Mouse (Mus musculus): ENCODE data around the gene Pxmp4. TPM values are rescaled to one million over a fixed set of nuclear protein-coding genes. Genes with fewer than 3 reads are reported as not detected.

The Pxmp4 gene
- total RNA-seq, 2 experiments from 2014 or later = 11.4 to 13.2 TPM

DNA sequence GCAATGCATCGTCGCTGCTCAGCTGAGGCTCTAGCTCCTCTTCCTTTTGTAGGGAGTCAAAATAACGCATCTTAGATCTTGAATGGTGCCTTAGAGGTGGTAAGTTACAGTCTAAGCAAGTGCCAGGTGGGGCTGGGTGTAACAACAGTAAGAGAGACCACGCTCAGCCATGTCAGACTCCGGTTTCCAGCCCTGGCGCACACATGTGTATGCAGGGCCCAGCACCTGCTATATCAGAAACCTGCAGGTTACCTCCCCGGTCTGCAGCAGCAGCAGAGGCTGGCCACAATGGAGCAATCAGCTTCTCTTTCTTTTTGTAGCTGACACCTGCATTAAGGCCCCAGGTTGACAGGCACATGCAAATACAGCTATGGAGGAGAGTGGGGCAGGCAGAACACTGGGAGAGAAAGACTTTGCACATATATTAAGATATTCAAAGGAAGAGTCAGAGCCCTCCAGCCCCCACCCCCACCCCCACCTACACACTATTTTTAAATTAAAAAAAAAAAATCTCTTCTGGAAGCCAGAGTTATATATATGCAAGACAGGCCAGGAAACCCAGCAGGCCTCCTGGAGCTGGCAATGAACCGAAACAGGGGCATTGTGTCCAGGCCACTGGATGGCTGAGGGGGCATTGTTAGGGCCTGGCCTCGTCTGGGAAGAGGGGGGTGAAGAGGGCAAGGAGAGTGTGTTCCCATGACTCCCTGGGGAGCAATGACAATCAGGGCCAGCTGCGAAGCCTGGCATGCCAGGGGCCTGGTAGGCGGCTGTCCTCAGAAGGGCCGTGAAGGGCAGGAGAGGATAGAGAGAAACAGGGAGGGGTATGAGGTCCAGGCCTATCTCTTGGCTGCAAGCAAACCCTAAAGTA is 26.4 kb downstream of the Pxmp4 start:
- no peak for DNase-seq (ENCODE audit: extremely low spot score in 1 of 2, low spot score in 1 of 2)

DNA sequence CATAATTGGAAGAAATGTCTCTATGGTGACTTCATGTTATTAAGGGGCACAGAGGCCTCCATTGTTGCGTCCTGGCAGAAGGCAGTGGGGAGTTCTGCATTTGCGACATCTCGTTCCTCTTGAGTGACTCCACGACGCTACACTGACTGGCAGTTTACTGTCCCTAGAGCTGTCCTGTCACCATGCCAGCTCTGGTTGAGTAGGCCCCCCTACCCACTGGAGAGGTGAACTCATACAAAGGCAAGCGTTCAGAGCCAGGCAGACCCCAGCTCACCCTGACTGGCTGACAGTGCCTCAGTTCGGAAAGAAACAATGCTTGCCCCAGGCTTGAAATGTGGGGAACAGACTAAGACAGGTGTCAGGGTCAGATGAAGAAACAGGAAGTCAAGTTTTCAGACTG is 29.2 kb downstream of the Pxmp4 start:
- DNase-seq (ENCODE audit: extremely low spot score in 1 of 2, low spot score in 1 of 2) = no peak

DNA sequence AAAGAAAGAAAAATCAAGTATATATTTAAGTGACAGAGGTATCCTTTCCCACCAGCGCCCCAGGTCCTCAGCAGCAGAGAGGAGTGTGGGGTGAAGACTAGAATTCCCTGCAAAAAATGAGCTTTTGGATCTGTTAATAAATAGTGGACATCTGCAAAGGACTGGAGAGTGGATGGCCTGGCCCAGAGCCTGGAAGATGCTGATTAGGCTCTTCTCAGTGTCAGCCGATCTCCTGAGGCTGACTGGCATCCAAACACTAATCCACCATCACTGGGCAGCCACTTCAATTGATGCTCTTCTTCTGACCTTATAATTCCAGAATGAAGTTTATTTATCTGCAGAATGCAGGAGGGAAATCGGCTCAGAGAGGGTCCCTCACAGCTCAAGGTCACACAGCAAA is 30.5 kb downstream of the Pxmp4 start:
- no peak for DNase-seq (ENCODE audit: extremely low spot score in 1 of 2, low spot score in 1 of 2)

DNA sequence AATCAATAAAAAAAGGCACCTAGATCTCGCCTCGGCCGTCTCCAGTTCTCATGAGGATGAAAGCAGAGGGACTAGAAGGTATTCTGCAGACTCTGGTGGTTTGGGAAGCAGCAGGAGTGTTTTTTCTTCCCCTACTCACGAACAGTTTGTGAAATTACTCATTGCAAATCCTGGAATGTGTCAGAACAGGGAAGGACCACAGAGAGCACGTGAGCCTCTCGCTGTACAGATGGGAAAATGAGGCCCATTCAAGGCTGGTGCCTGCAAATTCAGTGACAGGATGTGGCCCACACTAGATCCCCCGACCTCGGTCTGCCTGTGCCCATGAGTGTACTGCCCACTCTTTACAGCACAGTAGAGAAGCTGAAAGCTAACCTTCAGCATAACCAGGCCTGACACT is 31.5 kb downstream of the Pxmp4 start:
- DNase-seq (ENCODE audit: extremely low spot score in 1 of 2, low spot score in 1 of 2) = no peak

DNA sequence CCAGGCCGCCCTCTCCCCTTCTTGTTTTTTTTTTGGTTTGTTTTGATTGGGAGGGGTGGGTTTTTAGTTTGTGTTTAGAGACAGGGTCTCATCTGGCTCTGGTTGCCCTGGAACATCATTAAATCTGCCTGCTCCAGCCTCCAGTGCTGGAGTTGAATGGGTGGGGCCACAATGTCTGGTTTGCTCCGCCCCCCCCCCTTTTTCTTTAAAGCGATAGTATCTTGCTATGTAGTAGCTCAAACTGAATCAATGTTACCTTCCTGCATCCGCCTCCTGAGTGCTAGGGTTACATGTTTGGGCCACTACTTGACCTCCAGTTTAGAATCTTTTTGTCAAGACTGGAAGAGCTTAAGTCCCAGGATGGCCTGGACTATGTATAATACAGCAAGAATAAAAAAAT is 32.2 kb downstream of the Pxmp4 start:
- no peak for DNase-seq (ENCODE audit: extremely low spot score in 1 of 2, low spot score in 1 of 2)

DNA sequence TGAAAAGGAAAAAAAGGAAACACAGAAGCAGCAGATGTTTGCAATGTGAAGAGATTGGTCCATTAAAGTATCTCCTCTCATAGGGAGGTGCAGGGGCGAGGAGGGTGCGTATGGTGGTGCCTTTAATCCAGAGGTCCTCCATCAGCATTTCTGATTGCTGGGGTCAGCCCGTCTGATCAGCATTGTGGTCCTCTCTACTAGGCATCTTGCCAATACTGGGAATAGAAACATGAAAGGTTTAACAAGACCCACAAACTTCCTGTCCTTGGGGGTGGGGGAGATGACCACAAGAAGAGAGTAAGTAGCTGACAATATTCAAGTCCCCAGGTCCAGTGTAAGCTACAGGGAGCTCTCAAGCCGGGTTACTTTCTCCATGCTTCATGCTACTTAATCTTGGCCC is 32.8 kb downstream of the Pxmp4 start:
- DNase-seq (ENCODE audit: extremely low spot score in 1 of 2, low spot score in 1 of 2) = no peak

DNA sequence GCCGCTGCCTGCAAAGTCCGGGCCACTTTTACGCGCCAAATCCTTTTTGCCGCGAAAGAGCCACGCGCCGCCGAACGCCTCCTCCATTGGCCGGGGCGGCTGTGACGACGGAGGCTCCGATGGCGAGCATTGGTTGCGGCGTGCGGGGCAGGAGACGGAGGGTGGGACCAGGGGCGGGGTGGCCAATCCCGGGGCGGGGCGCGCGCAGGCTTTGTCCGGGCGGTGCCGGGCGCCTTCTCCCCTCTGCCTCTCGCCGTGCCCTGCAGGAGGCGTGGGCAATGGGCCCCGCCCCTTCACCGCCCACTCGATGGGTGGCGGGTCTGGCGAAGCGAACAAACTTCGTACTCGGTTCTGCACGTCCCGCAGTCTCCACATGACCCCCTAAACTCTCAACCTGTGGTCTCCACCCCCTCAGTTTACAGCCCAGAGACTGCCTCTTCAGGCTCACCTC is 33.6 kb downstream of the Pxmp4 start, which contains the start of gene E2f1:
E2f1 (minus strand) TSS at position 57 of the 451 bp plus-strand sequence.
- DNase-seq (ENCODE audit: extremely low spot score in 1 of 2, low spot score in 1 of 2) = peak; percentile 83 to 85

DNA sequence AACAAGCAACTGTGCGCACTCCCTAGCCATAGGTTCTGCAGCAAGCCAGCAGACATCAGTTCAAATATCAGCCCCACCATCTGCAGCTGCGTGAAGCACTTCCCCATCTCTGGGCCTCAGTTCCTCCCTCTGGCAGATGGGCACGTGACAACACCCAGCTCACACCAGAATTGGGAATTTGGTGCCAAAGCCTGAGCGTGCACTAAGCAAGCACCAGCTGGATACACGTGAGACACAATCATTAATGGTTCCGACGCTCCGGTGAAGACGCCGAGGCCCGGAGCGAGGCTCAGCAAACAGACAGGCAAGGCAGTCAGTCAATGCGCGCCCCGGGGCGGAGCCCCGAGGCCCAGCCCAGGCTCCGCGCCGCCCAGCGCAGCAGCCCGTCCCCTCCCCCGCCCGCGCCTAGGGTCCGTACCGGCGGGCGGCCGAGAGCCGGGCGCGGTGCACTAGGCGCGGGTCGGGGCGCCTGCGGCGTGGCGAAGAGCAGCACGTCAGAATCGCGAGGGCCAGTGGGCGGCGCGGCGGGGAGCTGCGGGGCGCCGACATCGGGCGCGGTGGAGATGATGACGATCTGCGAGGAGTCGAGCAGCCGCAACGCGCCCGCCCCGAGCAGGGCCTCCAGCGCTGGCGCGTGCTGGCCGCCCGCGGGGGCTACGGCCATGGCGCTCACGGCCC is 34.3 kb downstream of the Pxmp4 start:
- DNase-seq (ENCODE audit: extremely low spot score in 1 of 2, low spot score in 1 of 2) = peak in 1 of 2 experiments; percentile 39

DNA sequence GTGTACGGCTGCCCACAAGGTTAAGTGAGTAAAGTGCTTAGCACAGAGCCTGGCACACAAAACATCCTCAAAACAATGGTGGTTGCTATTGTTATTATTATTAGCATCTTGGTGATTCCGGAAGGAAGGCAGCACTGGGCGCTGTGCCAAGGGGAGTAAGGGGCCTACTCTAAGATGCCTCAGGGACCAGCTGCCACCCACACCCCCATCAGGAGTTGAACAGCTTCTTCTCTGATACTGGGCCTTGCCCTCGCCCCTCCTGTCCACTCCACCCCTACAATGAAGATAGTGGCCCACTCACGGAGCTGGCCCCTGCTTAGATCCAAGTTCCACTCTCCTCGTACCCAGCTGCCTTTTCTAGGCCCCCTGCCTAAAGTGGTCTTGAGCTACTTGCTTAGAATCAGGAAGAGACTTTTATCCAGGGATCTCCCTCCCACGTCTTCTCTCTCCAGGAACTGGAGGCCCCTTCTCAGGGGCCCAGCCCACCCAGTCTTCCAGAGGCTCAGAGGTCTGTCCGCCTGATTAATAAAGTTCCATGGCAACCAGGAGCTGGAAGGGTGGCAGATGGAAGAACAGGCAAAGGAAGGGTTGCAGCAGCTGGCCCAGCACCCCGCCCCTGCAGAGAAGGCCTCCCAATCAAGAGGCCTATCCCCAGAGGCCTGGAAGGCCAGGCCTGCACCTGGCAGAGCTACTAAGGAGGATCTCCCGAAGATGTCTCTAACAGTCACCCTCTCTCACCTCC is 35.0 kb downstream of the Pxmp4 start:
- no peak for DNase-seq (ENCODE audit: extremely low spot score in 1 of 2, low spot score in 1 of 2)

DNA sequence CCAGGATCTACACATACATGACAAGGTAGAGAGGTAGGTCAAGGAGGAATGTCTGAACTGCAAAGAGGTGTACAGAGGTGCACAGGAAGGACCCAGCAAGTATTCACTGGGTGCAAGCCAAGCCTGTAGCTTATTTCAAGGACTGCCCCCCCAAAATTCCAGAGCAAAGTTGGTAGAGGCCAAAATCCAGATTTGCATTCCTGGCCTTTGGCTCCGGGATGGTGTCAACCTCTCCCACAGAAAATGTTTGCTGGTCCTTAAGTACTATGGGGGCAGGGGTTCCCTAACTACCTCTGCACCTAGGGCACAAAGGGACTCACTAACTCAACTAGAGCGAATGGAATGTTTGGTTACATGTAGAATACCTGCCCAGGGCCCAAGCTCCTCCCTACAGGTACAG is 35.7 kb downstream of the Pxmp4 start:
- DNase-seq (ENCODE audit: extremely low spot score in 1 of 2, low spot score in 1 of 2) = no peak

DNA sequence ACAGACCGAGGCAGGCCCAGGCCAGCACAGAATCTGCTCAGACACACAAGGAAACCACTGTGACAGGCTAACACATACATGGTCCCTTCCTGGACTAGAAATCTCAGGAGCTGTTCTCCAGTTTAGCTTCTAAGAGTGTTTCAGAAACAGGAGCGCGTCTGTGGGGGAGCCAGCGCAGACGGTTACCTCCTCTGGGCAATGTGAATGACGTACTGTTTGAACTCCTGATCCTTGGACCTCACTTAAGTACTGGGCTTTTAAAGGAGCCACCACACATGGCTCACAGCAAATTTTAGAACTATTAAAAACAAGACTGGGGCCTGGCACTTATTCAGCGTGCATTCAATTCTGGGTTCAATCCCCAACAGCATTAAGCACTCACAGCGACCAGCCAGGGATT is 36.9 kb downstream of the Pxmp4 start:
- no peak for DNase-seq (ENCODE audit: extremely low spot score in 1 of 2, low spot score in 1 of 2)

DNA sequence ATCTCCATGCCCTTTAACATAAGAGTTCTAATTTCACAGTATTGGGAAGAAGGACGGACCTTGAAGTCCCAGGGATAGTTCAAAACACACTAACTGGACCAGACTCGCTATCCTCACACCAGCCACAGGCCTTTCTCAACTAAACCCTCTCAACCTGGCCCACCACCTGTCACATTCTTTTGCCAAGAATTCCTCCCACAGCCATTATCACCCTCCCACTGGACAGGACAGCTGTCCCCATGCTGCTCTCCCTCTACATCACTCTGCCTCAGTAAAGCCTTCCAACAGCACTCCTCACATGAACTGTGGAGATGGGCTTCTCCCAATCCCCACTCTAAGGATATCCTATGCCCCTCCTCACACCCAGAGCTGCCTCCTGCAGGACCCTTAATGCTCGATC is 37.9 kb downstream of the Pxmp4 start:
- no peak for DNase-seq (ENCODE audit: extremely low spot score in 1 of 2, low spot score in 1 of 2)

DNA sequence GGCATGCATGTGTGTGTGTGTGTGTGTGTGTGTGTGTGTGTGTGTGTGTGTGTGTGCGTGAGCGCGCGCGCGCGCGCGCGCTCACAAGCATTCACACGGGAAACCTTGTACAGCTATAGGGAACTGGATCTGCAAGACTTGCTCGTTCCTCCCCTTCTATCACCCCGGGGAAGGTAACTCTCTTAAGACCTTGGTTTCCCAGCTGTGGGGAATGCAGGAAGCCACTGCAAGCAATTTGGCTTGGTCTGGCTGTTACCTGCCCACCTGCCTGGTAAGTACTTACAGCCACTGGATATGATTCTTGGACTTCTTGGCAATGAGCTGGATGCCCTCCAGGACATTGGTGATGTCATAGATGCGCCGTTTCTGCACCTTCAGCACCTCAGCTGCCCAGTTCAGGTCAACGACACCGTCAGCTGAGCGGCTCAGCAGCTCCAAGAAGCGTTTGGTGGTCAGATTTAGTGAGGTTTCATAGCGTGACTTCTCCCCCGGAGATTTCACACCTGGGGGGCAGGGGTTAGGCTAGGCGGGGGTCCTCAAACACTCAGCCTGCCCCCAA is 39.8 kb downstream of the Pxmp4 start:
- no peak for DNase-seq (ENCODE audit: extremely low spot score in 1 of 2, low spot score in 1 of 2)

DNA sequence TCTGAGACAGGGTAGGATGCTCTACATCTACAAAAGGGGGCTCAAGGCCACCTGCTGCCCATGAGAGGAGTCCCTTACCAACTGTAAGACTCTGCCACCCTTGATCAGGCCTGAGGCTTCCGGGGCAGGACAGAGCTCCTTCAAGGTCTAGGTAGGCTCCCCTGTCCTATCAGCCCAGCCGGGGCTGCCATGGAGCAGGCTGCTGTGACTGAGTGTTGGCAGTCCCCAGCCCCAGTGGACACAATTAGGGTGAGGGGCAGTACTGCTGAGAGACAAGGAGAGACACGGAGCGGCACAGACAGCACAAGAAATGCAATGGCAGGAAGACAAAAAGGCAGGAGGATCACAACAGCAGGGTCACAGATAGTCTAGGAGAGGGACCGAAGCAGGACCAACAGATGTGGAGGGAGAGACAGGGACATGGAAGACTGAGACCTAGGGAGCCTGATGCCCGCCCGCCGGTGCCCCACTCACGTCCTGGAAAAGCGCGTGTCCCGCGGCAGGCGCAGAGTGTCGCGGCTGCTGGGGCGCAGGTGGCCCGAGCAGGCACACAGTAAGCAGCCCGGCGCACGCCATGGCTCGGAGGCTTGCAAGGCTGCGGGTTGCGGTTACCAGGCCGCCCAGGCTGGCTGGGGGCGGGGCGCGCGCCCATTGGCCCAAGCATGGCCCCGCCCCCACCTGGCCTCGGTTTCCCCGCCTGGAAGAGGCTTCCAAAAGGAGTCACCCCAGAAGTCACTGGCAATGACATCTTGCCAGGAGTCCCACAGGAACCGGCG is 45.1 kb downstream of the Pxmp4 start, which contains the start of gene Necab3:
Necab3 (minus strand) TSS at position 627 of the 776 bp plus-strand sequence.
- peak in 1 of 2 experiments; percentile 56 for DNase-seq (ENCODE audit: extremely low spot score in 1 of 2, low spot score in 1 of 2)

DNA sequence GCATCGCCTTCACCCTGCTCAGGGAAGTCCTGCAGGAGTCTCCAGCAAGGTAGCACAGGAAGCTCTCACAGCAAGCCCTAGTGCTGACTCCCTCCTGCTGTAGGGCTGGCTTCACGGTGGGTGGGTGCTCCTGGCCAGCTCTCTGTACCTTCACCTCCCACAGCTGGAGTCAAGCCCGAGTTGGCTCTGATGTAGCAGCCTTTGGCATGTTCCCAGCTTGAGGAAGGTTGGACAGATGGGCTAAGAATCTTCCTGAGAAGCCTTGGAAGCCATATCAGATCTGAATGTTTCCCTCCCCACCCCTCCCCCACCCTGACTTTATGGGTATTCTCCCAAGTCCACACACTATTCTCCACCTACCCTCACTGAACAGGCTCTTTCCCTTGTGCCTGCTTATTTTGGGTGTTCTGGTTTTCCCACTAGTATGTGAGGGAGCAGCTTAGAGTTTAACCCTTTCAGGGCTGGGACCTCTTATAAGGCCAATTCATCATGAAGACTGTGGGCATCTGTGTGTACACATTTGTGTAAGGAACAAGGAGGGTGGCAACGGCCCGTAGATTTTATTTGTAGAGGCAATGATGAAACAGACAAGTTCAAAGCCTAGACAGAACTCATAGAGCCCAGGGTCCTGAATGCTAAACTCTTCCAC is 46.2 kb downstream of the Pxmp4 start:
- no peak for DNase-seq (ENCODE audit: extremely low spot score in 1 of 2, low spot score in 1 of 2)

DNA sequence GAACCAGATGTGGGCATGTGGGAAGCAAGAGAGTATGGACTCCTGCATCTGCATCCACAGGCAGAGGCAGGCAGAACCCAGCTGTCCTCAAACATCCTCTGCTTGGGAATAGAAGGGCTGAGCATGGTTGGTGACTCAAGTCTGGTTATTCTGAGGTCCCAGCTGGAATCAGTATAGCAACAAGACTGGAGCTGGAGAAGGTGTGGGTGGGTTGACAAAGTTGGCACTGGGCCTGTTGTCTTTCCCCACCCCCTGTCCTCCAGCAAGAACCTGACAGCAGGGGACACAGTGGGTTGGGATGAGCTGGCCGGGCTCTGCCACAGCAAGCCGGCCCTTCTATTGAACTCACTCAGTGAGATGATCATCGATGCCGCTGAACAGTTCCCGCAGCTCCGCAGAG is 48.3 kb downstream of the Pxmp4 start:
- no peak for DNase-seq (ENCODE audit: extremely low spot score in 1 of 2, low spot score in 1 of 2)

DNA sequence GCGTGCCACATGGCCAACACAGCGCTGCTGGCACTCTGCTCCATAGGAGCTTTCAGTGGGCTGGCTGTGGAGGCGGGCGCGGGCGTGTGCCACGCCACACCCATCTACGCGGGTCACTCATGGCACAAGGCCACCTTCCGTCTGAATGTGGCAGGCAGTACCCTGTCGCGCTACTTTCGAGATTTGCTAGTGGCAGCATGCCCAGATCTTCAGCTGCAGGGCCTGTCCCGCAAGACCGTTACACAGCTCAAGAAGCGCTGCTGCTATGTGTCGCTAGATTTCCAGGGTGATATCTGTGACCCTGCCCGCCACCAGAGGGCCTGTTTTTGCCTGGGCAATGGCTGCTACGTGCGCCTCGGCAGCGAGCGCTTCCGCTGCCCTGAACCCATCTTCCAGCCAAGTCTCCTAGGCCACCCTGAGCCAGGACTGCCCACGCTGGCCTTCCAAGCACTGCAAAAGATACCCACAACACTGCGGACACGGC is 51.0 kb downstream of the Pxmp4 start:
- peak in 1 of 2 experiments; percentile 53 for DNase-seq (ENCODE audit: extremely low spot score in 1 of 2, low spot score in 1 of 2)

DNA sequence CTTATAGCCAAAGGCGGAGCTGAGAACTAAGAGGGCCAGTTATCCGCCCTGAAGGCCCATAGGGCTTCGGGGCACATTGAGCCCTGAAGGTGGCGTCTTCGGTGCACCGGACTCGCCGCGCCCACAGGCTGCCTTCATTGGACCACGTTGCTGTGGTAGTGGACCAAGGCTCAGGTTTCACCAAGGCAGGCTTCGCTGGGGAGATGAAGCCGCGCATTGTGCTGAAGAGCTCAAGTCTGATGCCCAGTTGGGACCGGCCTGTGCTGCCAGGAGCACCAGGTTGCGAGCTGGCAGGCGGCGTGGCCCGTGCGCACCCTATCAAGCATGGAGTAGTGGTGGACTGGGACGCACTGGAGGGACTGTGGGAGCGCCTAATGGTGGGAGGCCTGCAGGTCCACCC is 51.6 kb downstream of the Pxmp4 start:
- no peak for DNase-seq (ENCODE audit: extremely low spot score in 1 of 2, low spot score in 1 of 2)

DNA sequence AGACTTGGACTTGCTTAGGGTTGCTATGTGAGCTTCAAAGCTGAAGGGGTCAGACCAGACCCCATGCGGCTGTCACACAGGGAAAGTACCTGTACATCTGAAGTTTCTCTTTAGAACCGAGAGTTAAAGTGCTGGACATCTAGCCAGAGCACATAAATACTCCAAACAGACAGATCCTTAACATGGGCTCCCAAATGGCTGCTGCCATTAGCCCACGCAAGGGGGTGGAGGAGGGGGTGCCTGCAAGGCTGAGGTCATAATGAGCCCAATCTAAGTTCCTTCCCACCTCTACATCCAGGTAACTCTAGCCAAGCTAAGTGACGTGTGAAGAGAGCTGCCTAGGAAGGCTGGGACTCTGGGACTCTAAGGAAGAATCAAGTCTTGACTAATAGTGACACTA is 52.0 kb downstream of the Pxmp4 start, which contains the start of gene Actl10:
Actl10 (plus strand) TSS at position 301 of the 400 bp plus-strand sequence.
- no peak for DNase-seq (ENCODE audit: extremely low spot score in 1 of 2, low spot score in 1 of 2)
